Mouse (Mus musculus) heart, adult 2 months (tissue): ENCODE measurements around the gene Supv3l1. TPM values are rescaled to one million over a fixed set of nuclear protein-coding genes. Genes with fewer than 3 reads are reported as not detected.

Source experiments
- DNase-seq, 2 experiments: peaks; one replicate each; pipeline ENCODE4 v3.0.0; 2021
- H3K27ac ChIP-seq: fragments of 200-600 bp; 2 replicates; pipeline ENCODE4 v1.8.1; 2022
- H3K27me3 ChIP-seq: fragments of 200-500 bp; 2 replicates; pipeline ENCODE4 v1.6.1; 2012; ENCODE audit warnings: mild to moderate bottlenecking, low read length, inconsistent platforms, mixed read lengths; ENCODE audit not compliant: control insufficient read depth, insufficient read depth
- H3K36me3 ChIP-seq: fragments of 200-500 bp; 2 replicates; pipeline ENCODE4 v1.6.1; 2012; ENCODE audit warnings: low read length, inconsistent platforms; ENCODE audit not compliant: control insufficient read depth, insufficient read depth
- H3K4me1 ChIP-seq: fragments of 200-500 bp; 2 replicates; pipeline ENCODE4 v1.6.1; 2011; ENCODE audit warnings: low read length; ENCODE audit not compliant: control insufficient read depth, insufficient read depth
- H3K4me3 ChIP-seq: fragments of 200-600 bp; 2 replicates; pipeline ENCODE4 v1.8.1; 2022
- H3K79me2 ChIP-seq: fragments of 200-500 bp; replicated peaks from 2 replicates; pipeline ENCODE4 v1.6.1; 2012; ENCODE audit warnings: mild to moderate bottlenecking, inconsistent platforms, low read length, moderate library complexity, mixed read lengths; ENCODE audit not compliant: control insufficient read depth, insufficient read depth
- H3K9ac ChIP-seq: fragments of 200-500 bp; 2 replicates; pipeline ENCODE4 v1.6.1; 2012; ENCODE audit warnings: low read depth, mild to moderate bottlenecking, control low read depth, inconsistent platforms, low read length, mixed read lengths
- CTCF ChIP-seq: fragments of 200-600 bp; IDR thresholded peaks from 2 replicates; pipeline ENCODE4 v1.8.1; 2022; ENCODE audit warnings: antibody characterized with exemption, mild to moderate bottlenecking, moderate library complexity
- EP300 ChIP-seq: fragments of 200-500 bp; IDR thresholded peaks from 2 replicates; pipeline ENCODE4 v1.6.1; 2011; ENCODE audit warnings: low read depth, low read length, control low read depth; ENCODE audit not compliant: insufficient read depth
- POLR2A ChIP-seq: fragments of 200-500 bp; IDR thresholded peaks from 2 replicates; pipeline ENCODE4 v1.6.1; 2011; ENCODE audit warnings: mild to moderate bottlenecking, low read depth, low read length, control low read depth; ENCODE audit not compliant: insufficient read depth
- WGBS: fragments of 180-500 bp; shearing (Covaris S2); methylation state at CpG from one replicate; pipeline ENCODE4 v1.1.7; 2018; 5-methylcytosine and 5-hydroxymethylcytosine counted together
- intact Hi-C: fragments of 180-260 bp; cut with DNase I; formaldehyde crosslinking; loops from one replicate; pipeline ENCODE4 v1.15.1; 2025
- polyA plus RNA-seq: library from polyadenylated mRNA; depleted of rRNA; stranded (reverse); fragments of >200 nt; gene quantifications from 2 replicates; pipeline ENCODE4 v1.2.3, GENCODE M21; 2012
- total RNA-seq, 2 experiments: library from RNA; stranded (reverse); gene quantifications; 2 replicates each; pipeline ENCODE4 v1.2.3; 2021

The Supv3l1 gene
- total and polyA plus RNA-seq, 3 experiments, result 25.4 to 36.7 (median 36.0) TPM

DNA sequence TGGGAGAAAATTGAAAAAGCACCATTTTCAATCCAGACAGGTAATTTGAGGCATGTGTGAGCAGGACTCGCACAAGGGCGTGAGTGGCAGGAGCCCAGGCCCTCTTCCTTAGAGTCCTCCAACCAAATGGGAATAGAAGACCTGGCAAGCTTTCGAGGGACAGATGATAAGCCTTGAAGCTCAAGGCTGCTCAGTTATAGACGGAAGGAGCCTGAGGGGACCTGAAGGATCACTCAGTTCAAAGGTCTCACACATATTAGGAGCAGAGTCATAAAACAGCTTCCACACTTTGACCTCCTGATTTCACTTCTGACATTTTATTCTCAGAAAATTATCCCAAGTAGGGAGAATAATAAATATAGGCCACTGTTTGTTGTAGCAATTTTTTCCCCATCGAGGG, 30.1 kb downstream of the Supv3l1 start:
- H3K27me3 ChIP-seq, result no peaks in the 10 kb centered on the region
- no peaks in the 10 kb centered on the region for H3K36me3 ChIP-seq
- H3K27ac ChIP-seq, result no peak overlapping the region
- no peaks in the 10 kb centered on the region for H3K79me2 ChIP-seq
- no peaks in the 10 kb centered on the region for H3K4me1 ChIP-seq
- no peak overlapping the region for H3K9ac ChIP-seq
- H3K4me3 ChIP-seq, result no peak overlapping the region
- WGBS, result 71% methylated on average over 5 of the region's 5 CpGs
- no peak for DNase-seq
- TF ChIP-seq CTCF (no peak), EP300 (no peak), POLR2A (no peak)
- intact Hi-C loops, result loop anchor here (10.0 kb wide), 1 partner anchor 235 kb away; no protein-coding TSS in a partner anchor

DNA sequence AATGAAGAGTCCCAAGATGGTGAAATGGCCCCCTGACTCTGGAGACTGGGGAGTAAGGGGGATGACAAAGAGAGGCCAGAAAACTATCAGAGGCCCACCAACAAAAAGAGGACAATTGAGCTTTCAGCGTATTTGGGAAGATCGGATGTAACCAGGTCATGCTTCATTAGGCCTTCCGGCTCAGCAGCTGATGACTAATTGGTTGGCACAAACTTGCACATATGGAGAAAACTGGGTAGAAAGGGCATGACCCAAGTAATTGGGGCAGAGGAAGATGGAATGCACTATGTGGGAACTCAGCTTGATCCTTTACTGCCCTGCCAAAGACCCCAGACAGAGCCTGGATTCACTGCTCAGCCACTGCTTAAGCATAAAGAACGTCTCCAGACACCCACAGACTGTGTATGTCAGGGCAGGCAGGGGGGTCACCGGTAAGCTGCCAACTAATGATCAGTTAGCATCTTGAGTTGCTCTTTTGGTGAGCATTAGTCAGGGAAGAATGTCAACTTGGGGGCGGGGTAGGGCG, 30.6 kb downstream of the Supv3l1 start:
- Histone ChIP-seq H3K27ac (no peak overlapping the region), H3K36me3 (no peaks in the 10 kb centered on the region), H3K4me1 (no peaks in the 10 kb centered on the region), H3K27me3 (no peaks in the 10 kb centered on the region), H3K4me3 (no peak overlapping the region), H3K9ac (no peak overlapping the region), H3K79me2 (no peaks in the 10 kb centered on the region)
- 89% methylated on average over 7 of the region's 7 CpGs for WGBS
- TF ChIP-seq EP300 (no peak), POLR2A (no peak)
- intact Hi-C loops, result loop anchor here (10.0 kb wide), 1 partner anchor 234 kb away; no protein-coding TSS in a partner anchor
- DNase-seq, result no peak

DNA sequence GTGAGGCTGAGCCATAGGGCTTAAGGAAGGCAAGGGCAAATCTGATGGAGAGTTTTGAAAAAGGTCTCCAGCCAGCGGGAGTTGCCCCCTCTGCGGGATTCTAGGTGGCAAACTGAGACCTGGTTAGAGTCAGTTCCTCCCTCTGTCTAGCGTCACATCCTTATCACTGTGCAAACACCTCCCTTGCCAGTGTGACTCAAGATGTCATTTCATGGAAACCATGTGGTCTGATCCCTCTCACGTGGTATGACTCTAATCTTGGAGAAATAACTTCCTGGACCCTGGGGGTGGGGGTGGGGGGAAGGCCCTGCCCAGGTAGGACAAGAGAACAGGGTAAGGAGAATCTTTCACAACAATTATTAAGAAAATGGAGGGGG, 35.9 kb downstream of the Supv3l1 start:
- intact Hi-C loops, result loop anchor here (10.0 kb wide), 1 partner anchor 229 kb away; no protein-coding TSS in a partner anchor

DNA sequence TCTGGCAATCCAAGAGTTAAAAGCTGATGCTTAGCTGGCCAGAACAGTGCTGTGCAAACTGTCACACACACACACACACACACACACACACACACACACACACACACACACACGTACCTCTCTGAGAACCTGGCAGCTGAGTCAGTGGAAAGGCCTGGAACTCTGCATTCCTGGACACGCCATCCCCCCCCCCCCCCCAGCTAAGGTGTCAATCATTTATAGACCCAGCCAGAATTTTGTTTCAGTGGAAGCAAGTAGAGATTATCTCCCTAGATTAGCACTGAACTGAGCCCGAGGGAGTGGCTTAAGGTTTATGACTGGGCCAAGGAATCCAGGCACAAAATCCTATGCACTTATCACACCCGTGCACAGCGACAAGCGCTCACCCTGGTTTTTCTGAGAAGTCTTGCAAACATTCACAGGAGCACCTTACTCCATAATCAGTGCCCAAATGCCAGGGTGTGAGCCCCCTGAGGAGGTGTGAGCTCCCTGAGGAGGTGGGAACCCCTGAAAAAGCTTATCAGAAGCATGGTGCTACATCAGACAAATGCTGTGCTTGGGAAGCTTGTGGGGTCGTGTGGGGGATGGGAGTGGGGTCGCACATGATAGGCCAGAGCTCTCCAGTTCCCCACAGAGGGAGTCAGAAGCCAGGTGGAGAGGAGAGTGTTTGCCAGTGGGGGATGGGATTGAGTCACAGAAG, 36.5 kb downstream of the Supv3l1 start:
- intact Hi-C loops, result loop anchor here (10.0 kb wide), 1 partner anchor 228 kb away; no protein-coding TSS in a partner anchor
- DNase-seq, result no peak
- Histone ChIP-seq H3K27me3 (no peaks in the 10 kb centered on the region; the same call in 1 of the 2 replicates), H3K27ac (no peak overlapping the region), H3K36me3 (no peaks in the 10 kb centered on the region), H3K4me3 (no peak overlapping the region), H3K79me2 (no peaks in the 10 kb centered on the region), H3K9ac (no peak overlapping the region), H3K4me1 (no peaks in the 10 kb centered on the region)
- TF ChIP-seq EP300 (no peak), CTCF (no peak), POLR2A (no peak)
- 23% methylated on average over 8 of the region's 8 CpGs for WGBS

More for the DNA sequence above, 35.9 kb downstream of the Supv3l1 start:
- no peak for DNase-seq
- Histone ChIP-seq H3K4me3 (no peak overlapping the region), H3K27me3 (no peaks in the 10 kb centered on the region; the same call in 1 of the 2 replicates), H3K36me3 (no peaks in the 10 kb centered on the region), H3K4me1 (no peaks in the 10 kb centered on the region), H3K9ac (no peak overlapping the region), H3K79me2 (no peaks in the 10 kb centered on the region), H3K27ac (no peak overlapping the region)
- TF ChIP-seq POLR2A (no peak), CTCF (no peak), EP300 (no peak)
- WGBS, result 10% methylated on average over 4 of the region's 4 CpGs

DNA sequence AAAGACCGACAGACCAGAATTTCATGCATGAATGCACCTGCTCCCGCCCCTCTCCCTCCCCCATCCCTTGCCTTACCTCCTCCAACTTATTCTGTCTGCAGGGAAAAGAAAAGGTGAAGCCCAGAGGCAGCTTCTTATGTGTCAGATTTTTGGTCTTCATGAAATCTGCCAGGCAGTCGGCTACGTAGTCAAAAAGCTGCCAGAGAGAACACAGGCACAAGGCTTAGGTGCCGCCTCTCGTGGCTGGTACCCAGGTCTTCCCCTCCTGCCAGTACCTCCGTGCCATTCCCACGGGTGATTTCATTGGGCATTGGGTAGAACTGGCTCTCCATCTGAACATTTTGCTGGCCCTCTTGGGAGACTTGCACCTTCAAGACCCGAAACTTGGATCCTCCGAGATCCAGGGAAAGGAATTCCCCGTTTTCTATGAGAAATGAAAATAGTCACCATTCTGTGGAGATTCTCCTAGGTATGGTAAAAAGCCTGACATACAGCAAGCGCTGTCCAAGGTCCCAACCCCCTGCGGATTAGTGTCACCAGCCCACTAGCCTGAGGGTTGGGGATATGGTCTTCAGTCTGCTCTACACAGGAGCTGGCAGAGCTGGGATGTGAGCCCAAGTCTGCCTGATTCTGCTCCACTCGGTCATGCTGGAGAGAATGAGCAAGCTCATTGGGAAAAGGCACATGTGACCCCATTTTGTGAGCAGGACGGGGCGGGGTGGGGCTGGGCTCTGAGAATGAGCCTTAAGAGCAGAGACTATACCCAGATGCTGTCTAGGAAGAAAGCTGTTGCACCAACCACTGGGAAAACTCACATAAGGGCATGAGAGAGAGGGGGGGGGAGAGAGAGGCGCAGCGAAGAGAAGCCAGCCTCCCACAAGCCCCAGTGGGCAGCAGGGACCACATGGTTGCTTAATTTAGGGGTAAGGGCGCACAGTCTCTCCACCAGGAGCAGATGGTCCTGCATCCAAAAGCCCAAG, 37.8 kb downstream of the Supv3l1 start:
- DNase-seq, result no peak
- intact Hi-C loops, result loop anchor here (1.0 to 10.0 kb wide), 2 partner anchors 136 to 227 kb away; no protein-coding TSS in a partner anchor
- 69% methylated on average over 19 of the region's 19 CpGs for WGBS

More for the DNA sequence above, 37.8 kb downstream of the Supv3l1 start:
- H3K4me3 ChIP-seq, result no peak overlapping the region
- no peaks in the 10 kb centered on the region; the same call in 1 of the 2 replicates for H3K27me3 ChIP-seq
- no peak overlapping the region for H3K9ac ChIP-seq
- H3K36me3 ChIP-seq, result no peaks in the 10 kb centered on the region
- H3K4me1 ChIP-seq, result no peaks in the 10 kb centered on the region
- no peak overlapping the region for H3K27ac ChIP-seq
- TF ChIP-seq POLR2A (no peak), EP300 (no peak), CTCF (no peak)
- H3K79me2 ChIP-seq, result no peaks in the 10 kb centered on the region
